Mouse (Mus musculus): ENCODE data around the gene Hmcn2.

Gene Hmcn2

DNA sequence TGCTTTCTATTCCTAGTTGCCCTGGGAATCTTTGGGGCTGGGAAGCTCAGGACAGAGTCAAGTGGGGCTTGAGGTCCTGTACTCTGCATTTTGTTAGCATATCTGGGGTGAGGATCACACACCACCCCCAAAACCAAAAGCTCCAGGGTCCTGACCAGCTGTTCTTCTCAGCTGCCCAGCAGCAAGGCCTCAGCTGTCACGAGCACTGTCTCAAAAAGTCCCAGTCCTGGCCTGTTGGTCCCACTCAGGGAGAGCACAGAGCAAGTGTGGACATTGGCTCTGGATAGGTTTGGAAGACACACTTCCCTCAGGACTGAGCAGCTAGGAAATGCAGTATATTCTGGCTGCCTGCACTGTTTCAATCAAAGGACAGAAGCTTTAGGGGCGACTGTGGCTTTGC lies 176.3 kb downstream of the Hmcn2 start:
- DNase-seq = no peak

DNA sequence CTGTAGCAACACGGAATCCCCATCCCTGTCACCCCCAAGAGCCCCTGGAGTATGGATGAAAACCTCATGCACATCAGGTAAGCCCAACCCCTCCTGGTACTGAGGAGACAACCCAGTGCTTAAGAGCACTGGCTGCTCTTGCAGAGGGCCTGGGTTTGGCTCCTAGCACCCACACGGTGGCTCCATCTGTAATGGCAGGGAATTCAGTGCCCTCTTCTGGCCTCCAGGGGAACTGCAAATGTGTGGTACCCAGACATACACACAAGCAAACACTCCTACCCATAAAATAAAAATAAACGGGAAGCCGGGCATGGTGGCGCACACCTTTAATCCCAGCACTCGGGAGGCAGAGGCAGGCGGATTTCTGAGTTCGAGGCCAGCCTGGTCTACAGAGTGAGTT lies 178.1 kb downstream of the Hmcn2 start:
- no peak for DNase-seq

DNA sequence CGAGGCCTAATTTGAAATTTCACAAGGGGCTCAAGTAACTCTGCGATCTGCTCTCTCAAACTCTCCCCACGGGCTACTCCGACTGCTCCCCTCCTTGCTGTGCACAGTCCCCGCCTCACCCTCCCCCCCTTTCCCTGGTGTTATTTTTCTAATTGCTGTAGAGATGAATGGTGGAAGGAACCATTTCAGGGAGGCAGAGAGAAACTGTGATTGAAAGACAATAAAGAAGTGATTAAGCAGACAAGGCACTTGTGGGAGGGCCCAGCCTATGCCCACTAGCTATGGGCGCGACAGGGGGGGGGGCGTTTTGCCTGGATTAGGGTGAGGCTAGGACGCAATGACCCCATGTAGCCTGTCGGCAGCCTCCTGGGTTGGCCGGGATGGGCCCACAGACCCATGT lies 179.0 kb downstream of the Hmcn2 start:
- no peak for DNase-seq

DNA sequence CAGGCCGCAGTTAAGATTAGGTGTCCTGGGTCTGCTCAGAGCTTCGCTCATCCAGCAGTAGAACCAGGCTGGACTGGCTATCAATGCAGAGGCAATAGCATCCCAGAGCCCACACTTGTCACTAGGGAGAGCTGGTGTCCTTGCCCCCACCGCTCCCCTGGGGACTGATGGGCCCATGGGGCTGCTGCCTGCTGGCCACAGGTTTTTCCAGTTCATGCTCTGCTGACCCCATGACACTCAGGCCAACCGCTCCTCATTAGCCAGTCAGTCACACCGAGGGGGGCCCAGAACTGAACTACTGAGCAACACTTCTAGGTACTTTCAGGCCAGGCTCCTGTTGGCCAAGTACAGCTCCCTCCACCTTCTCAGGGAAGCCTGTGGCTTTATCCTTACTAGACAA lies 180.1 kb downstream of the Hmcn2 start:
- DNase-seq = peak; percentile 70

DNA sequence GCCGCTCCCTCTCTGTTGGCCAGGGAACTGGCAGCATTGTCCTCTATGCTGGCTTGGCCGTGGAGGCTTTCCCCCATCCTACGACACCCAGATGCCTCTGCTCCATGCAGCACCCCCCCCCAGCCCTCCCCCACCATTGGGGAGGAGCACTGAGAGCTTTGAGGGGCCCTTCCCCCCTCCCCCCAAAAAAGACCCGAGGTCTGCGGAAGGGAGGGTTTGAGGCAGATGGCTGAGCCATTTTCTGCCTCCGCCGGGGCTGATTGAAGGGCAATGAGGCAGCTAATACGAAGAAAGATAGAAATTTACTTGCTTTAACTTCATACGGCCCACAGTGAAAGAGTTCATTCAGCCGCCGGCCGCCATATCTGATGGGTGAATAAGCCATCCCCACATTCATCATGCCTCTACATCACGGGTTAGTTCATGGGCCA lies 180.8 kb downstream of the Hmcn2 start:
- DNase-seq = no peak

DNA sequence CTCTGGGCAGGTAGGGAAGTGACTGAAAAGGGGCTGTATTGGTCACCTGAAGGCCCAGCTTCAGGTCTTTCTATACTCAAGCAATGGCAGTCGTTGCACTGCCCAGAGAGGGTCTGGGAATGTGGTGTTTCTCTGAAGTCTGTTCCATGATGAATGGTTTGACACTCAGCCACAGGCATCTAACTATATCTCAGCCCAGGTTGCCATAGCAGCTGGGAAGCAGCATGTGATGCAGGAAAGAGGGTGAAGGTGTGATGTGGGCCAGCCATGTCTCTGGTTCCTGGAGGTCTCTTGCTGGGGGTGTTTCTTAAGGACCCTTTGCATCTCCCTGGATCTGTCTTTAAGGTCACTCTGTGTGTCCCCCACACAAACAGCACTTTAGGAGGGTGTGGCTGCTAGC lies 181.9 kb downstream of the Hmcn2 start:
- no peak for DNase-seq

DNA sequence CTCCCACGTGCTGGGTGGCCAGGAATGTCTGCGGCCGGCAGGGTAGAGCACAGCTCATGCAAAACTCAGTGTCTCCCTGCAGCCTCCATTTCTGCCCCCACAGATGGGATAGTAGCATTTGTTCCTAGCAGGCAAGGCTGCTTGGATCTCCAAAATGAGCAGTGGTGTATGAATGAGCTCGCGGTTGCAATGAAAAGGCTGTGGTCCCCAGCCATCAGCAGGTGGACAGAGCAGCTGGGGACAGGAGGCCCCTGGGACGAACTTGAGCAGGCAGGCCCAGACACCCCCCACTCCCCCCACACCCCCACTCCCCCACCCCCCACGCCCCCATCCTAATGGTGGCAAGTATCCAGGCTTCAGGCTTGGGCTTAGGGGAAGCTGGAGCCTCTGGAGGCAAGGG lies 182.9 kb downstream of the Hmcn2 start:
- DNase-seq = no peak

DNA sequence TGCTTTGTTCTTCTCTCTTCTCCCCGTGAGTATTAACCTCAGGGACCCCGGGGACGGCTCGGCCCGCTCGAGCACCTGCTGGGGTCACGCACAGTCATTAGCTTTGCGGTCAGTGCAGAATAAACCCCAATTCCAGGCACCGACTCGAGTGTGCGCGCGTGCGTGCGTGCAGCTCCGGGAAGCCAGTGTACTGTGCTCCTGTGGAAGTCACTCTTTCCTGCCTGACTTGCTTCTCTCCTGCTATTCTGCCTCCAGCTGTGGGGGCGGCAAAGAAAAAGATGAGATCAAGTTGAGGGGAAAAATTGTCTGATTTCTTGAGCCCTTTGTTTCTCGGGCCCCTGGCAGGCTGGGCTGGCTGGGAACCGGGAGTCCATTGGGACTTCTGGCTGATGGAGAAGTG lies 183.4 kb downstream of the Hmcn2 start:
- no peak for DNase-seq

DNA sequence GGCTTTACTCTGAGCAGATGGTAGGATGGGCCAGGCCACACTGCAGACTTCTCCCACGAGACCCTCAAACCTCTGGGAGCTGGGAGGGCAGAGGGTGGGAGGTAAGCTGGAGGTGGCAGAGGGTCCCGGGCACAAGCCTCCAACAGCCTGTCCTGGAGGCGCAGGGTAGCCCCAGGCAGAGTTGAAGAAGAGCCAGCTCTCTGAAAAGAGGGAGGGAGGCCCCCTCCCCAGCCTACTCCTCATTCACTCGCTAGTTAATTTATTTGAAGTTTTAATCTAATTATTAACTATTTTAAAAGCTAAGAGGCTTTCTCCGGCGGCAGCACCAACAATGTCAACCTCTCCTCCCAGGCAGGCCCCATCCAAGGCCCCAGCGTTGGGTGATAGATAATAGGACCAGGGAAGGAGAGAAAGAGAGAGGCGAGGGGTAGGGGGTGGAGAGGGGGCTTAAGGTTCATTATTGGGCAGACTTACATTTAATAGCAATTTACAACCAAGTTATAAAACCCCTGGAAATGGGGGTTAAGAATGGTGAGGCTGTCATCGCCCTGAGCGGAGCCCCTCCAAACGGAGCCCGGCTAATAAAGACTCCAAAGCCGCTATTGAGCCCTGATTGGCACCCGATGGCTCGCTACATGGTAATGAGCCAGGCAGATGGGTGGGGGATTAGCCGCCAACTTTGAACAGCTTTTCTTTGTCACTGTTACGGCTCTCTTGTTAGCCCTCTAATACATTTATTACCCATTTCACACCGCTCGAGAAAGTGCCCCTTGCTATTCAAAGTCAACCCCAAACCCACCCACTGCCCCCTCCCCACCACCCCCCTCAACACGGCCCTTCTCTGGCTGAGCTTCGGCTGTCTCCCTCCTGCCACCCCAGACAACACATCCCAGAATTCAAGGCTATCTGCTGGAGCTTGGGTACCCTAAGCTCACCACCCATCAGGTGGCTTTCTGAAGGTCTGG lies 185.4 kb downstream of the Hmcn2 start:
- DNase-seq = peak; percentile 55

DNA sequence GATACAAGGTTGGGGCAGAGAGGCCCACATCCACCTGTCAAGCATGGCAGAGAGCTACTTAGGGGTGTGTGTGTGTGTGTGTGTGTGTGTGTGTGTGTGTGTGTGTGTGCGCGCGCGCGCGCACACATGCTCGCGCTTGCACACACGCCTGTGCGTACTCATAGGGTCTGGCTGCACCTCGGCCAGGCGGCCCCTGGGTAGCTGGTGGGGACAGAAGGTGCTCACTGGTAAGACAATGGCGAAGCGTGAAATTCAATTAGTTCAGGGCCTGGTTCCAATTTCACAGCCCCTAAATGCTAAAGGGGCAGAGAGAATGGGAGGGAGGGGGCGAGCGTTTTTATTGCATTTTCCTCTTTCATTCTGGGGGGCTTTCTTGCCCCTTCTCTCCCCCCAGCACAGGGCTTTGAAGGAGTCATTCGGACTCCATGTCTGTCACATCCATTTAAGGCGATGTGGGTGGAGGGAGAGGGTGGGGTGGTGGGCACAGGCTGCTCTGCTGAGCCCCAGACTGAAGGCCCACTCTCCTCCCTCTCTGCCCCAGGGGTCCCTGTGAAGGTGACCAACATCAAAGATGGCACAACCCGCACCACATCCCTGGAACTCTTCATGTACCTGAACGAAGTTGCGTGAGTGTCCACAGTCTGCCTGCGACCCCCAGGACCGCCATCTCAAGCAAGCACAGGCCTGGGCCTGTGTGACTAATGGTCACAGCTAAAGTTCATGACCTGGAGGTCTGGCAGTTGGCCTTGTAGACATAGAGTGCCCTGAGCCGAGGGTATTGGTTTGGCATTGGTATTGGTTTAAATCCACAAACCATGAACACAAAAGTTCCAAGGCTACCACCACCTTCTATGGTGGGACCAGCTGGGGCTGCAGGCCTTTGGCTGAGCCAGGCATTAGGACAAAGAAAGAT lies 186.3 kb downstream of the Hmcn2 start:
- no peak for DNase-seq

DNA sequence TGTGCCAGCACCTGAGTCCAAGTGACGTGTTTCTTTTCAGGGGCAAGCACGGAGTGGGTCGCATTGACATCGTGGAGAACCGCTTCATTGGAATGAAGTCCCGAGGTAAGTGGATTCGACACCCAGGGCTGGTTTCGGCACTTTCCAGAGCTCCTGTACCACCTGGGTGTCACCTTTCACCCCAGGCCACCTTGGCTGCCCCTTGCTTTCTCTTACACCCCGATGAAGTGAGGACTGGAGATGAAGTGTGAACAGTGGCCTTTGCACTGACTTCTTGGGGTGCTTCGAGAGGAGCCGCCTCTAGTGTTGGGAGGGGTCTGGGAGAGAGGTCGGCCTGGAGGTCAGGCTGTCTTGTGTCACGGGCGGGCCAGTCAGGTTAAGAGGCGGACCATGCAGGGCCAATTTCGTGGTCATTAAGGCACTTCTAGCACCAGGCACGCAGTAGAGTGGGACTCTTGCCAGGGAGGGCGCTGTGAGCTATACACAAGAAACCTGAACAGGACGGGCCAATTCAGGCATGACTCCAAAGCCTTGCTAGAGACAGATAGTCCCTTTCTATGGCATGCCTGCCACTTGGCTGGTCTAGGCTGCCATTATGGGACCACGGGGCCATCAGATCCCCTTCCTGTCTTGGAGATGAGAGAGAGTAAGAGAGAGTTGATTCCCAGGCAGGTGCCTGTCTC lies 187.4 kb downstream of the Hmcn2 start:
- DNase-seq = peak; percentile 73

DNA sequence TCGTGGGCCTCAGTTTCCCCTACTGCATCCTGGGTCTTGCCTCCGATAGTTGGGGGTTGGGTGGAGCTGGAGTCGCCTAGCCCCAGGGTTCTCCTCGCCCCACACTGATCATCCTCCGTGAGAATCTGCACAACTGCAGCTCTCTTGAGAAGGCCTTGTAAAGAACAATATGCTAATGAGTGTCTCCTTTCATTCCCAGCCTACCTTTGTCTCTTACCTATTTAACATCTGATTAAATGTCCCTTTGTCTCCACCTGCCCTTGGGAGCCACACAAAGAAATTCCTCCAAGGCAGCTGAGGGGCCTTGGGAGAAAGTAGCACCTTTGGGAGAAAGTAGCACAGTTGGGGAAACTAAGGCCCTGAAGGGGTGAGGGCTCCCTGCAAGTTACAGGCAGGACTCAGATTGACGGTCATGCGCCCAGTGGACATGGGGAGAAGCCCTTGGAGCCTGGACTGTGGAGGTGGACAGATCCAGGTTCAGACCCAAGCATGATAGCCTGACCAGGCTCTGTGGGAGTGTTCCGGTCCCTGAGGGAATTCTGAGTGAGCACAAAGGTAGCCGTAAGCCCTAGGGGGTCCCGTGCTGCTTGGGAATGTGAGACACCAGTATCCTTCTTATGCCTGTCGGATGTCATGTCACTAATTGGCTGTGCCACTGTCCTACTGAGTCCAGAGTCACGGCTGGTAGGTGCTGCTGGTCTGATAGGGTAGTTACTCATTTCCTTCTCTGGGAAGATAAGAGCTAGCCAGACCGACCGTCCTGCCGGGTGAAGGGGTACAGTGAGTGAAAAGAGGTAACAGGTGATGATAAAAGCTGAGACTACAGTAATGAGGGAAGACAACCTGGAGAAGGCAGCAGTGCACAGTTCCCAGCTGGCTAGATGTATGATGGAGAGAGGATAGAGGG lies 188.7 kb downstream of the Hmcn2 start:
- DNase-seq = no peak

DNA sequence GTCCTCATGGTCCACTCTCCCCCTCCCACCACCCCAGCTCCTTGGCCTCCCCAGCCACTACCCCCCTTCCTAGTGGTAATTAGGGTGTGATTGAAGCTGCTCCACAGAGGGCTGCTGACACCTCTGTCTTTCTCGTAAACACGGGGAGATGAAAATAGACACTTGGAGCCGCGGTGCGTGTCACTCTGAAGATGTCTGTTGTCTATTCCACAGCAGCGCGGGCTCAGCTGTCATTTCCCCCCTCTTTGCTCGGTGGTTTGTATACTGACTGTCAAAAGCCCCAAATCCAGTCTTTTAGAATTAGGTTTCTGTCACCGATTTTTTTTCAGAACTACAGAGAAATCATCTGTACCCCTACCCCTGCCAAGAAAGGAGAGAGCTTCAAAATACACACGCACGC lies 191.3 kb downstream of the Hmcn2 start:
- no peak for DNase-seq

DNA sequence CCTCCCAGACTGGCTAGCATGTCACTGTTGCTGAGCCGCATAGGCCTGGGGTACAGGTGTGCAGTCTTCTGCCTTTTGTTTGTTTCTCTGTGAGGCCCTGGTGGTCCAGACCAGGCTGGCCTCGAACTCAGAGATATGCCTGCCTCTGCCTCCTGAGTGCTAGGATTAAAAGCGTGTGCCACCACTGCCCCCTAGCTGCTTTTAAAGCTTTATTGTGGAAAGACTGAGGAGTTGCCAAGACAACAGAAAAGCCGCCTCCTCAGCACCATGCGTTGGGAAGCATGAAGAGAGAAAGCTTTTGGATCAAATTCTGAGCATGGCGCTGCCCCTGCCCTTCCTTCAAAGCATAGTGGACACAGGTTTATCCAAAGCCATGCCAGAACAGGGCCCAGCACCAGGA lies 194.6 kb downstream of the Hmcn2 start:
- DNase-seq = no peak
